Mouse (Mus musculus) thymus, postnatal 25 days (tissue): ENCODE measurements around the gene Scyl3.

Source experiments
- DNase-seq: peaks from one replicate; pipeline ENCODE4 v3.0.0; 2022

Gene Scyl3

DNA sequence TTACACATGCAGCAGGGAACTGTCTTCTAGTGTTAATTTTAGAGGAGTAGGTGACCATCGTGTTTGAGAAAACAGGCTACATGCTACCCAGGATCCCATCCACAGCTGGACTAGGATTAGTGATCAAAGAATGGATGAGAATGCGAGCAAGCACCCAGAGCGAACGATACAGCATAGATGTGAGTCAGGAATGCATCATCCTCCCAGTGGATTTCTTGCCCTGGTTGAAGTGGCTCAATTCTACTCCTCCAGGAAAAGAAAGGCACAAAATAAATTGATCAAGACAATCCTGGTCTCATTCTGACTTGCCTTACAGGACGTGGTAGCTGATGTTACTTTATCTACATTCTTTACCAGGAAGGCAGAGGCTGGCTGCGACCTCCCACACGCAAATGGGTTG is at the start of gene Scyl3:
Scyl3 (plus strand) TSS at position 255 of the 400 bp plus-strand sequence.
- no peak for DNase-seq

DNA sequence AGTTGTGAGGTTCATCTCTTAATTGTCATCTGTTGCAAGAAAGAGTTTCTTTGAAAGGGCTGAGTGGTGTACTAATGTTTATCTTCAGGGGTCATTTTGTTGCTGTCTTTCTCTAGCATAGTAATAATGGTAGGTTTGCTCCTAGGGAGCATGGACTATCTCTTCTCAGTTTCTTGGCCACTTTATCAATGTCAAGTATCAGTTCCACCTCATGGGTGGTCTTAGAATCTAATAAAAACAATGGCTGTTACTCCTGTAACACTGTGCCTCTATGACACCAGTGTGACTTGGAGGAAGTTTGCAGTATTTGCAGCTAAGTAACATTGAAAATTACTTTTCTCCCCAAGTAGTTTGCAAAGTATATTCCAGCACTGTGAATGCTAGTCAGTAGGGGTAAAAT is 39.3 kb upstream of the Scyl3 start:
- no peak for DNase-seq

GRCm38 (mm10) chr1:163893294-163893693 is 35.6 kb upstream of the Scyl3 start:
- no peak for DNase-seq

- no peak for DNase-seq
Measured at GRCm38 (mm10) chr1:163893774-163894527, 34.9 kb upstream of the Scyl3 start.

DNA sequence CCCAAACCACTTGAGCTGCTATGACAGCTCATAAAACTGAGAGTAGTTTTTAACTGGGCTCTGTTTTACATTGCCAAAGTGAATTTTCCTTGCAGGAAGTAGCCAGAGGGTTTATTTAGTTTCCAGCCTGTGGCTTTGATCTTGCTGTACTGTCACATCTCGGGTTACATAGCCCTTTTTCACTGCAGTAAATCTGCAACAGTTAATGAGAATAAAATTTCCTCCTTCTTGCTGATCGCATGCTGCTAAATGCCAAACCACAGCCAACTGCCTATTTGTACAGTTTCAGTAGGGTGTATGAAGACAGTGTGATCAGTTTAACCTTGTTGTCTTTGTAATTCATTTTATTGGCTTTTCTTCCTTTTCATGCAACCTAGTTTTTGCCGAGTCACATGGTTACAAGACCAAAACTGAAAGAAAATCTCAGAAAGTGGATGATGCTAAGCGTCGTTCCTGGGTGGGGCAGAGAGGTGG is 30.6 kb upstream of the Scyl3 start:
- DNase-seq, result peak; percentile 12

DNA sequence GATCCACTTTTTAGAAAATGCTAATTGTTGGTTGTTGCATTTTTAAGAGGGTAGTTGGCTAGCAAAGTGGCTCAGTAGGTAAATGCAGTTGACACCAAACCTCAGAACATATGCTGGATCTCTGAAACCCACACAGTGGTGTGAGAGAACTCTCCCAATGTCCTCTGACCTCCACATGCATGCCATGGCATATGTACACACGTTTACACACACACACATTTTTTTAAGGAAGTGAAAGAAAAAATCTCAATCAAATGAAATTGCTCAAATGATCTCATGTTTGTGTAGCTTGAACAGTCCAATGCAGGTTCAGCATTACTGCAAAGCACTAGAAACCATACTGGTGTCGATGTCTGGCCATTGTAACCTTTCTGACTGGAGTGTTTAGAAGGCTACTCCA is 29.3 kb upstream of the Scyl3 start:
- no peak for DNase-seq

DNA sequence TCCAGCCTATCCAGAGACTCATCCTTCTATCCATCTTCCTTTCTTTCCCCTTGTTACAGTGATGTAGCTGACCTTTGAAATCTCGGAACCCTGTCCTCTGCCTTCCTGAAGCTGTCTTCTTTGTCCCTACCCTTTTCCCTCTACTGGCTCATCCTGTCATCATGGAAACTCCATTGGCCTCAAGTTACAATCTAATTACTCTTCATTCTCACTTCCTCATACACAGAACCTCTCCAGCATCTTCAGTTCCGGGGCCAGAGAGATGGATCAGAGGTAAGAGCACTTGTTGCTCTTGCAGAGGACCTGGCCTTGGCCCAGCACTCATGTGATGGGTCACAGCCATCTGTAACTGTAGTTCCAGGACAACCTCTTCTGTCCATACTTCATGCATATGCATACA is 28.7 kb upstream of the Scyl3 start:
- no peak for DNase-seq

- DNase-seq, result no peak
Measured at GRCm38 (mm10) chr1:163903411-163903810, 25.5 kb upstream of the Scyl3 start.

DNA sequence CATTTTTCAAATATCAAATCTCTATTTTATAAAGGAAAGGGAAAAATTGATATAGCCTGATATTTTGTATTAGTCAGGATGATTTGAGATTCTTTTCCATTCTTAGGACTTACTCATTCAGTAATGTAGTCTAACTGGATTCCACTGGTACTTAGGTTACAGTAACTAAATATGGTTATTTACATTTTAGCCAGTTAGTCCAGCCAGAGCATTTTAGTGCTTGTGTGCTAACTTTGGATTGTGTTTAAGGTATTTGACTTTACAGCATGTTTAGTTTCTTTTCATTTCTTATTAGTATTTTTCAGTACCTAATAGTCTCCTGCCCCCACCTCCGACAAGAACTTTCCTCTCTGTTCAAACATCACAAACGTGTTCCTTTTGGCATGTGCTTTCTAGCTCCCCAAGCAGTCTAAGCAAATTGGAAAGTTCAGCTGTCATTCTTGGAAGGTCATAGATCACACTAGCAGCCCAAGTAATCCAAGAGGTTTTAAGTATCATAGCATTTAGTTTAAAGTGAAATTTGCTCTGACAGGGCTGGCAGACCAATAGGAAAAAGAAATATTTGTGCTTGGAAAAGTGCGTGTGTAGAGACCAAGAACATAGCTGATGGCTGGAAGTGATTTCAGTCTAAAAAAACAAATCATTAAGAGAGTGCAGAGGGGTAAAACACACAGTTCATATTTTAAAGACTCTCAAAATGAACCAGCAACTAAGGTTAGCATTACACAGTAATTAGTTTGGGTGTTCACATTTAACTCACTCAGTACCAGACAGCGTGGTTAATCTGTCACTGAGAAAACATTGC is 21.7 kb upstream of the Scyl3 start:
- no peak for DNase-seq

- DNase-seq, result no peak
Measured at GRCm38 (mm10) chr1:163908389-163908788, 20.5 kb upstream of the Scyl3 start.

DNA sequence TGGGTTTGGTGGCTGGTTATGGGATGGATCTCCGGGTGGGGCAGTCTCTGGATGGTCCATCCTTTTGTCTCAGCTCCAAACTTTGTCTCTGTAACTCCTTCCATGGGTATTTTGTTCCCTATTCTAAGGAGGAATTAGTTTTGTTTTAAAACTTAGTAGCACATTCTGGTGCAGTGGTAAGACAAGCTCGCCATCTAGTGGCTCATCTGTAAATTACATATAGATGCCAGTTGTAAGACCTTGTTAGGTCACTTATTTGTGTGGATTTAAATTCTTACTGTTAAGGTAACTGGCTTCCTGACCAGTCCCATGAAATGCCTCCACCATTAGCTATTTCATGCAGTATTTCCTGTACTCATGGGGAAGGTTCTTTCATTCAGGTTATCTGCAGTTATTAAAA is 18.6 kb upstream of the Scyl3 start:
- DNase-seq, result peak; percentile 14

DNA sequence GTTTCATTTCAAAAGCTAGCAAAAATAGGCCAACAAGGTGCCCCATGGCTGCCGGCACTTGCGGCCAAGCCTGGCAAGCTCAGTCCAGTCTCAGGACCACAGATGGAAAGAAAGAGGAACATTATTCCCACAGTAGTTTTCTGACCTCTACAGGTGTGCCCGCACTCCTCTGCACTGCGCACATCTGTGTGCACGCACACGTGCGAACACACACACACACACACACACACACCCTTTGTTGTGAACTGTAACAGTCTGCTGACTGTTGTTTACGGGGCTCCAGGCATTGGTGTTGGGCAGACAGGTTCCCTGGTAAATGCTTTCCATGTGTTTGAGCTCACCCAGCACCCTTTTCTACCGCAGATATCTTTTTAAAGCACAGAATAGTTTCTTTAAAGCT is 18.1 kb upstream of the Scyl3 start:
- no peak for DNase-seq

- DNase-seq, result no peak
Measured at GRCm38 (mm10) chr1:163911981-163912380, 16.9 kb upstream of the Scyl3 start.

DNA sequence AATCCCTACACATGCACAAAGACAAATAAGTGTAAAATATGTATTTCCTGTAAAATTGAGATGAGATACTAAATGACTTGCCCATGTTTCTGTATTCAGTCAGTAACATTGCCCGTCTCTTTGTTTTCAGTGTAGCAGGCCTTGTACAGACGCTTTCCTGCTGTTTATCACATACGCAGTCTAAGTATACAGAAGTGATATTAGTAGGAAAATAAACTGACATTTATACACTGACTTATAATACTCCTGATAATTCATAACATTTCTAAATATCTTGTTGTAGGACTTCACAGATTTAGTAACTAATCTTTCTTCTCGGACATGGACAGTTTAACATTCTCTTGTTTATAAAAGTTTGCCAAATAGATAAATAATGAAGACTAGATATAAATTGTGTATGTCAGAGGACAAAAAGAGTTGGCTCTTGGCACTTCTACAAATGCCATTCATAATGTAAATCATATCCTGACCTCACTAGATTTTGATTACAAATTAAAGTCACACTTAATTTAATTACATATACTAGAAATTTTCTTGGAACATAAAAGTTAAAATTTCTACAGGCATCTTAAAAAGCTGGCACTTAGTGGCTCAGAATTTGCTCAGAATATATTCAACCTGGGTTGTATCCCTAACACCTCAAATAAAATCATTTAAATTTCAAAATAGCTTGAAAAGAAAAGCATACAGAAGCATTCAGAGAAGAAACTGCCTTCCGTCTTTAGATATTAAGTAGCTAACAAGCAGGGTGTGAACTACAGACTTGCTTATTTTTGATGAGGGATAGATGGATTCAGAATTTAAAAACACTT is 11.3 kb upstream of the Scyl3 start:
- no peak for DNase-seq

DNA sequence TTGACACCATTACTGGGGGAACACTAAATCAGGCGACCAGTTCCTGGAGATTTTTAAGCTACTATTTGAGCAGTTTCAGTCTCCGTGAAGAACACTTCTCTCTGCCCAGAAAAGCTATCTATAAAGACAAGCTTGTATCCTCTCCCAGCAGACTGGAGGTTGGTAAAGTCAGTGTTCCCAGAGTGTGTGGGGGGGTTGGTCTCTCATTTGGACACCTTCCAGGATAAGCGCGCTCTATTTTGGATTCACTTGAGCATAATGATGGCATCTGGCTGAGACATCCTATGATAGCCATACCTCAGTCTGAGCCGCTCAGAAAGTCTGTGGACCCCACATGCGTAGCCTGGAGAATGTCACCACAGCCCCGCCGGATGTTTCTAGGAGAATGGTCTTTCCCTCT is 4.8 kb upstream of the Scyl3 start:
- no peak for DNase-seq

DNA sequence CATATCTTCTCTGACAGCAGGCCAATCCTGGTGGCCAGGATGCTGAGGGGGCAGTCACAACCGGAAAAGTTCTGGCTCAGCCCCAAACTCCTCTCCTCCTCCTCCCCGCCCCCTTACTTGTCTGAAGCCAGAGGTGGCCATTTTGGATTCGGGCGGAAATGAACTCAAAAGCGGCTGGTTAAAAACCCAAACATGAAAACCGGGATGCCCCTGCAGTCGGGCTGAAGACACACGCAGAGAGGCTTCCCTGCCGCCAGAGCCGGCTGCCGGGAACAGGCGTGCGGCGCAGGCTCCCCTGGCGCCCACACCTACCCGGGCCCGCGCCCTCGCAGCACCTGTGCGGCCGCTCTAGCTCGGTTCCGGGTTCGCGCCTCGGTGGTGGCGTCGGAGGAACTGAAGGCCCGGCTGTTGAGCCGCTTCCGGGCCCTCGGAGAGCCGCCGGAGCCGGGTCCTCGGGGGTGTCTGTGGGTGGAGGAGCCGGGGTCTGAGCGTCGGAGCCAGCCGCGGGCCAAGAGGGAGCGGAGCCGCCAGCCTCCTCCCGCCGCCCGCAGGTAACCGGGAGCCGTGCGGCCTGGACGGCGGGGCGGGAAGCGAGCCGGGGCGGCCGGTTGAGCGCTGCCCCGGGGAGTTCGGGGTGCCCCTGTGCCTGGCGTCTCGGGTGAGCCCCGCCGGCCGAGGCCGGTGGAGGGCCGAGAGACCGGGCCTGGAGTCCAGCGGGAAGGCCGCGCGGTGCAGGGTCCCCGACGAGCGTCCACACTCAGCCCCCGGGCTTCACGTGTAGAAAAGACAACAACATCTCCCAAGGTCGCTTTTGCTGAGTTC is 947 bp downstream of the Scyl3 start:
- DNase-seq, result peak; percentile 89

DNA sequence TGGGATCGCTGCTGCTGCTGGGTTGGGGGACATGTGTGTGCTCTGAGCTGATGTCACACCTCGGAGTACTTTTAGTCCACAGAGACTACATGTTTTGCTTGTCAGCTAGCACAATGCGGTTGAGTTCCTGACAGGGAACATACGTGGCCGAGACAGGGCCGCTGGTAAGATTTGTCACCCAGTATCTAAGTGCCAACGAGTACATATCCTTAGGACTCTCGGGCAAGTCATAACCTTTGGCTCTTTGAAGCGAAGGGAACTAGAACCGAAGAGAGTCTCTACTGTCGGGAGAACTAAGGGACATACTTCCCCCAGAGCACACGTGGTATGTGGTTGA is 1.5 kb downstream of the Scyl3 start:
- no peak for DNase-seq

GRCm38 (mm10) chr1:163931801-163932200 is 2.9 kb downstream of the Scyl3 start:
- DNase-seq, result no peak

- DNase-seq, result no peak
Measured at GRCm38 (mm10) chr1:163934591-163934990, 5.7 kb downstream of the Scyl3 start.

GRCm38 (mm10) chr1:163942056-163942455 is 13.2 kb downstream of the Scyl3 start:
- DNase-seq, result no peak

- DNase-seq, result no peak
Measured at GRCm38 (mm10) chr1:163953396-163953795, 24.5 kb downstream of the Scyl3 start.

DNA sequence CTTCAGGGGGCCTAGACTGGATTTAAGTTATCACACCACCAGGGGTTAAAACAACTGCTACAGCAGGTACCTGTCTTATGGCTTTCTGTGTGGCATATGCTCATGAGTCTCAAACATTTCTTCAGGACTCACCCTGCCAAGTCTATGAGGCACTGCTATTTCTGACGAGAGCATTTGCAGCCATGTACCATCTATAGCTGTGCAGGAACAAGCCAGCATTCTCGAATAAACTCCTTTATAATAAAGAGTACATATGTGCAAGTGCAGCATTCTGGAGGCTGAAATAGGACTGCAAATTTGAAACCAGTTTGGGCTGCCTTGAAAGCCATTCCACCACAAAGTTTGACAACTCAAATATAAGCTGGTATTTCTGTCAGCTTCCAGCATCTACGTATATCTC is 29.1 kb downstream of the Scyl3 start:
- DNase-seq, result no peak
